Mouse (Mus musculus) forebrain, embryonic 14.5 days (tissue): Measurements from ENCODE around the gene Scarf2. TPM values are rescaled to one million over a fixed set of nuclear protein-coding genes. Genes with fewer than 3 reads are reported as not detected.

Experiments
- ATAC-seq: fragments of 200-750 bp; cut with Nextera tagmentation; 2 replicates; pipeline ENCODE4 v1.8.0; 2017; ENCODE audit warnings: mild to moderate bottlenecking, moderate library complexity
- DNase-seq: peaks from one replicate; pipeline ENCODE4 v3.0.0-alpha.2; 2015; ENCODE audit warnings: low spot score
- H3K27ac ChIP-seq: fragments of 300-500 bp; sonication (generic); 2 replicates; pipeline ENCODE4 v1.5.1; 2014; ENCODE audit warnings: low read depth, mild to moderate bottlenecking, control low read depth, low read length, moderate library complexity
- H3K27me3 ChIP-seq: fragments of 300-500 bp; sonication (generic); replicated peaks from 2 replicates; pipeline ENCODE4 v1.6.1; 2014; ENCODE audit warnings: low read length, control low read depth, mixed read lengths; ENCODE audit not compliant: control insufficient read depth, insufficient read depth
- H3K36me3 ChIP-seq: fragments of 300-500 bp; sonication (generic); 2 replicates; pipeline ENCODE4 v1.6.1; 2014; ENCODE audit warnings: low read length, control low read depth; ENCODE audit not compliant: control insufficient read depth, insufficient read depth
- H3K4me1 ChIP-seq: fragments of 300-500 bp; sonication (generic); 2 replicates; pipeline ENCODE4 v1.6.1; 2014; ENCODE audit warnings: antibody characterized with exemption, low read length, control low read depth; ENCODE audit not compliant: control insufficient read depth, insufficient read depth
- H3K4me2 ChIP-seq: fragments of 300-500 bp; sonication (generic); 2 replicates; pipeline ENCODE4 v1.6.1; 2014; ENCODE audit warnings: mild to moderate bottlenecking, control low read depth, low read length
- H3K4me3 ChIP-seq: fragments of 300-500 bp; sonication (generic); 2 replicates; pipeline ENCODE4 v1.5.1; 2014; ENCODE audit warnings: low read depth, low read length, control low read depth
- H3K9ac ChIP-seq: fragments of 300-500 bp; sonication (generic); 2 replicates; pipeline ENCODE4 v1.6.1; 2014; ENCODE audit warnings: mild to moderate bottlenecking, low read length, control low read depth, moderate library complexity
- H3K9me3 ChIP-seq: fragments of 300-500 bp; sonication (generic); replicated peaks from 2 replicates; pipeline ENCODE4 v1.6.1; 2016; ENCODE audit warnings: low read length, control low read depth, mixed read lengths; ENCODE audit not compliant: control insufficient read depth
- WGBS: fragments of 180-500 bp; shearing (Covaris S2); extraction: QIAGEN DNeasy Blood & Tissue Kit; methylation state at CpG from one replicate; pipeline ENCODE4 v1.1.7; 2014; 5-methylcytosine and 5-hydroxymethylcytosine counted together
- polyA plus RNA-seq: library from polyadenylated mRNA; unstranded; fragments of >200 nt; fragmentation: Nextera tagmentation; extraction: Ambion mirVana; gene quantifications from 2 replicates; pipeline ENCODE4 v1.2.1, GENCODE M21; 2014

Scarf2 gene
- polyA plus RNA-seq, 1 experiment from 2014 or later: 1.1 TPM

DNA sequence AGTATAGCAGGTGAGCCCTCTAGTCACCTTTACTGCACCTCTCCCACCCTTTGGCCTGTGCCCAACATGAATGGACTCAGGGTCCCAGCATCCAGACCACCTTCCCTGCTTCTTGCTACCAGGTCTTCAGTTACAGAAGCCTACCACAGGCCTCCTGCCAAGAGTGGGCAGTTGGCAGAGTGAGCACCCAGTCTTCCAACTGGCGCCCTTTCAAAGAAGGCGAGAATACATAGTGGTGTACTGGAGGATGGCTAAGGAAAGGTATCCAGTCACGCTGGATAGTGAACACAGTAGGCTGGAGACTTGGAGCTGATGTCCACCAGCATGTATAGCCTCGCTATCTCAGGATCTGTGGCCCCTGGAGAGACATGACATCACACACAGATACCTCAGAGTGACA lies 3.0 kb upstream of the Scarf2 start:
- DNase-seq: no peak

DNA sequence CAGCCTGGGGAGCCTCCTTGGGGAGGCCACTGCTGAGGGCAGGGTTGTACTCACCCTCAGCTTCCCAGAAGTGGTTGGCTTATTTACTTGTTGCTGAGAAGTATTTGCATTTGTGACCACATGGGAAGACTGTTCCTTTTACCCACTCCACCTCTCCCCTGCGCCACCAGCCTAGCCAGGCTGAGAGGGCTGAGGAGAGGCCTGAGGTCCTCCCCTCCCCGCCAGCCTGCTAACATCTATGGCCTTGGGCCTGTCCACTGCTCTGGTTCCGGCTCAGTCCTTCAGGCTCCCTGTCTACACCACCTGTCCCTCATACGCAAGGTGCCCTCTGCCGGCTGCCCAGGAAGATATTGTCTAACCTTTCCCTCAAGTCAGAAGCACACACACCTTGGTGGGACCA lies 1.4 kb upstream of the Scarf2 start:
- H3K4me3 ChIP-seq: no peak overlapping the region
- H3K27me3 ChIP-seq: peaks cover 55% of the 10 kb centered on the region
- WGBS: 59% methylated on average over 5 of the region's 5 CpGs
- DNase-seq: no peak
- H3K9ac ChIP-seq: no peak overlapping the region
- no peak overlapping the region for H3K4me2 ChIP-seq
- H3K4me1 ChIP-seq: peaks cover 10% of the 10 kb centered on the region
- H3K27ac ChIP-seq: no peak overlapping the region
- ATAC-seq: no peak
- H3K36me3 ChIP-seq: peaks cover 20% of the 10 kb centered on the region
- no peaks in the 10 kb centered on the region for H3K9me3 ChIP-seq

More for the DNA sequence above, 3.0 kb upstream of the Scarf2 start:
- WGBS: 84% methylated on average over 4 of the region's 4 CpGs
- Histone ChIP-seq H3K36me3 (peaks cover 32% of the 10 kb centered on the region), H3K9ac (no peak overlapping the region), H3K4me3 (no peak overlapping the region), H3K27me3 (peaks cover 41% of the 10 kb centered on the region), H3K27ac (no peak overlapping the region), H3K4me2 (no peak overlapping the region), H3K9me3 (no peaks in the 10 kb centered on the region), H3K4me1 (peaks cover 10% of the 10 kb centered on the region)
- ATAC-seq: no peak

DNA sequence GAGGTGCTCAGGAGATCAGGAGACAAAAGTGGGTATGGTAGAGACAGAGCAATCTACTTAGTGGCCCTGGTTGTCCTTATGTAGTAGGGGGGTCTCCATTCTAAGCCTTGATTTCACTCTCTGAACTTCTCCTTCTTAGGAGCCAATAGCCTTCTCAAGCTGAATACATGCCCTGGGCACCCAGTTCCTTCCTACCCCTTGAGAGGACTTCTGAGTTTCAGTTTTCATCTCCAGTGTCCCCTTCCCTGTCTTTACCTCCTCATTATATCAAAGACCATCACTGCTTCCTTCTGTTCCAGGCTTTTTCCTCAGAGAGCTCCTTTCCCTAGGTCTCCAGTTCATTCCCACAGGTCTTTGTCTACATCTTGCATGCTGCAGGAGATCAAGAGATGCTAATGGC lies 563 bp upstream of the Scarf2 start:
- Histone ChIP-seq H3K9me3 (no peaks in the 10 kb centered on the region), H3K4me1 (peaks cover 10% of the 10 kb centered on the region), H3K9ac (peak overlapping the region; percentile 65), H3K27ac (no peak overlapping the region), H3K27me3 (peaks cover 64% of the 10 kb centered on the region), H3K36me3 (peaks cover 11% of the 10 kb centered on the region; the same call in 1 of the 2 replicates), H3K4me2 (peak overlapping the region; percentile 77), H3K4me3 (peak overlapping the region; percentile 45)
- DNase-seq: no peak
- ATAC-seq: no peak

DNA sequence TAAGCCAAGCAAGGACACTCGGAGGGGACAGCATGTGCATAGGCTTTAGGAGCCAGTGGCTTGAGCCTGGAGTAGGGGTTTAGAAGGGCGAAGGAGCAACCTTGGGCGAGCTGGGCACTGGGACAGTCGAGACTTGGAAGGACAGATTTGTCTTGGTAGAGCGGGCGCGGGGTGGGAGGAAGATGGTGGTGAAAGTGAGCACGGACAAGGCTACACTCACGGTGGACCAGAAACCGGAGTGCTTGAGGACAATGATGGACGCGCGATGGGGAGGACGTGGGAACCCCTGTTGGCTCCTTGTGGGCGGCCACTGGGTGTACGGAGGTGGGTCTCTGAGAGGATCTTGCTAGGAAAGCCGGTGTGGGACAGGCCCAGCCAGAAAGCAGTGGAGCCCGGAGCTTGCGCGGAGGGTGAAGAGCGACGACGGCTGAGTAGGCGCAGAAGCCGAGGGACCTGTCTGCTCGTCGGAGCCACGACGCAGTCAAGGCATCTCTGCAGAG lies 780 bp downstream of the Scarf2 start:
- Histone ChIP-seq H3K4me1 (peaks cover 16% of the 10 kb centered on the region), H3K9me3 (no peaks in the 10 kb centered on the region), H3K36me3 (0 out of 2 replicates have a peak, but pooled peaks cover 3% of the 10 kb centered on the region), H3K27ac (no peak overlapping the region), H3K9ac (peak overlapping the region; percentile 65), H3K4me3 (peak overlapping the region; percentile 45), H3K4me2 (peak overlapping the region; percentile 77), H3K27me3 (peaks cover 77% of the 10 kb centered on the region)
- DNase-seq (peak; percentile 28), ATAC-seq (no peak)
- 3% methylated on average over 29 of the region's 29 CpGs for WGBS

DNA sequence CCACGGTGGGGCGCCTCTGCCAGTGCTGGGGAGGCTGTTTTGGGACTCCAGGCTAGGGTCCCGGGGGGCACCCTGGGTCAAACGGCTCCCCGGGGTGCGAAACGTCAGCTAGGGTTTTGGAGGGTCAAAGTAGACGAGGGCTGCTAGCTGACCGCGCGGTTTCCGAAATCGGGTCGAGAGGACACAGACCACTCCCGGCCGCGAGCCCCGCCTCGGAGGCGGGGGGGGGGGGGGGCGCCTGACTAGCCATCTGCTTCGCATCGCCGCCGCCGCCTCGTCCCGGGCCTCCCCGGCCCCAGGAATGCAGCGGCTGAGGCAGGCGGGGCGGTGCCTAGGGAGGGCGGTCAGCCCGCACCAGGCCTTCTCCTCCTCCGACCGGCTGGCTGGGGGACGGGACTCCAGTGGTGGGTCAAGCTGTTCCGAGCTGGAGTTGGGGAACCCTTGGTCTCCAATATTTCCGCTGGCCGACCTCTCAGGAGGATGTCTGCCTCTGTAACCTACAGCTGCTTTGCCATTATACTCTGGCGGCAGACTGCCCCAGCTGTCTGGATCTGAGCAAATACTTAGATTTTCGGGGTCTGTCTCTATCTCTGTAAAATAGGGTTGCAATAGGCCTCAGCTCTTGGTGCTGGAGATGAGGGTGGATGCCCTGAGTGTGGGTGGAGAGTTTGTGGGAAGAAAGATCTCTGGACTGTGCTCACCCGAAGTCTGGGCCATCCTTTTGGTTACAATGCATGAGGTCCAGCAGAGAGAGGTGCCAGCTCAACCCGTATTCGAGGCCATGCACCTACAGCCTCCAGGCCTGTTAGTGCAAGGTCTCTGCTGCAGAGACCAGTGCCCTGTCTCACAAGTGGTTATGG lies 1.5 kb downstream of the Scarf2 start:
- ATAC-seq (peak; percentile 43; the same call in 1 of the 2 replicates), DNase-seq (no peak)
- WGBS: 2% methylated on average over 33 of the region's 45 CpGs
- H3K4me1 ChIP-seq: peaks cover 22% of the 10 kb centered on the region
- H3K9ac ChIP-seq: peak overlapping the region; percentile 35
- peaks cover 84% of the 10 kb centered on the region for H3K27me3 ChIP-seq
- peak overlapping the region; percentile 45 for H3K4me3 ChIP-seq
- peak overlapping the region; percentile 77 for H3K4me2 ChIP-seq
- H3K27ac ChIP-seq: no peak overlapping the region
- no peaks in the 10 kb centered on the region for H3K36me3 ChIP-seq
- H3K9me3 ChIP-seq: no peaks in the 10 kb centered on the region

DNA sequence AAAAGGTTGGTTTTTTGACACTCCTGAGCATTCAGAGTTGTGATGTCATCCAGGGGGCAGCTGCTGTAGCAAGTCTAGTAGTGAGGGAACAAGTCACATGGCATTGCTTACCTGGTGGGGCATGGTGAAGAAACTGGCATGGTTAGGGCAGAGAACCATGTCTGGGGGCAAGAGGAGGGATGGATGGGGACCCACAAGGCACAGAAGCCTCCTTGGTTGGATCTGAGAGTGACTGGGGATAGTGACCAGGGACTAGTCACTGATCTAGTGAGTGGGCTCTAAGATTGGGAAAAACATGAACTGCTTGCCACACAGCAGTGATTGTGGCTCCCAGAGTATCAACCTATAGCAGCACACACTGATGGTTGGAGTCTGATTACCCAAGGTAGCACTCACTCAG lies 2.5 kb downstream of the Scarf2 start:
- DNase-seq: no peak
- no peak overlapping the region for H3K4me3 ChIP-seq
- H3K27ac ChIP-seq: no peak overlapping the region
- ATAC-seq: no peak
- H3K36me3 ChIP-seq: no peaks in the 10 kb centered on the region
- H3K9ac ChIP-seq: no peak overlapping the region
- peaks cover 95% of the 10 kb centered on the region for H3K27me3 ChIP-seq
- no peaks in the 10 kb centered on the region for H3K9me3 ChIP-seq
- H3K4me2 ChIP-seq: no peak overlapping the region
- H3K4me1 ChIP-seq: peaks cover 28% of the 10 kb centered on the region

DNA sequence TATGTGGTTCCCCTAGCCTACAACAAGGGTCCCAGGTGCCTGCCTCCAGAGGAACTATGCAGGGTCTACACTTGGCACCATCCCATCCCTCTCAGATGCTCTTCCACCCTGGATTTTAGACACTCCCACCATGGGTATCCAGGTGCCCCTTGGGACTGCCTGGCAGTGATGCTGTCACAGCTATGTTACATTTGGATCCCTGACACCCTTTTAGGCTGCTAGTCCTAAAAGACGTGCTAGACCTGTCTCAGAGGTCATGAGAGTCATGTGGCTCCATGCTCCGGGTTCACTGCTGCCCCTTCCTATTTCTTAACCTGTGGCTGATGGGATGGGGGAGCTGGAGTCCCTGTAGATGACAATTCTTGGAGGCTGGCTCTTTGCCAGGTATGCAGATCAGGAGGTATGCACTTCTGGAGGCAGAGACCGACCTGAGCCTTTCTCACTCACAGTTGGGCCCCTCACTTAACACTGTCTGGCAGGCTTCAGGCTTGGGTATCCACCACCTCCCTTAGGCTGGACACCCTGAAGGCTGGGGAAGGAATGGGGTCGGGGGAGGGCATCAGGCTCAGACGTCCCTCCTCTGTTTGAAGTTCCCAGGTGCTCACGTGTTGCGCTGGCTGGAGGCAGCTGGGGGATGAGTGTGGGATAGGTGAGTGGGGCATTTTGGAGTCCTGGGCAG lies 4.8 kb downstream of the Scarf2 start:
- Histone ChIP-seq H3K9me3 (no peaks in the 10 kb centered on the region), H3K4me1 (peaks cover 34% of the 10 kb centered on the region), H3K27ac (no peak overlapping the region), H3K9ac (no peak overlapping the region), H3K4me3 (no peak overlapping the region), H3K36me3 (no peaks in the 10 kb centered on the region), H3K27me3 (peaks cover 95% of the 10 kb centered on the region), H3K4me2 (no peak overlapping the region; the same call in 1 of the 2 replicates)
- ATAC-seq (no peak), DNase-seq (peak; percentile 16)
- WGBS: 3% methylated on average over 7 of the region's 7 CpGs

DNA sequence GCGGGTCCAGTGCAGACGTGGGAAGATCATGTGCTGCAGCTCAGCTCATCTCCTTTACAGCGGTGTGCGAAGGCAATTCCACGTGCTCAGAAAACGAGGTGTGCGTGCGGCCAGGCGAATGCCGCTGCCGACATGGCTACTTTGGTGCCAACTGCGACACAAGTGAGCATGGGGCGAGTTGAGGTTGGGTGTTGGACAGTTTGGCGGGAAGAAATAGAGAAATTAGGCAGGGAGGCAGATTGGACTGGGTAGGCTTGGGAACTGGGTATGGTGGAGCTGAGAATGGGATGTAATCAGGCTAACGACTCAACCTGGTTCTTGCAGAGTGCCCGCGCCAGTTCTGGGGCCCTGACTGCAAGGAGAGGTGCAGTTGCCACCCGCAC lies 5.4 kb downstream of the Scarf2 start:
- Histone ChIP-seq H3K27ac (no peak overlapping the region), H3K4me2 (peak overlapping the region; percentile 54), H3K4me3 (peak overlapping the region; percentile 30), H3K27me3 (peaks cover 90% of the 10 kb centered on the region), H3K36me3 (no peaks in the 10 kb centered on the region), H3K4me1 (peaks cover 32% of the 10 kb centered on the region), H3K9me3 (no peaks in the 10 kb centered on the region), H3K9ac (no peak overlapping the region)
- DNase-seq (no peak), ATAC-seq (no peak)
- WGBS: 3% methylated on average over 18 of the region's 18 CpGs
